Mouse (Mus musculus): ENCODE data around the gene U90926. TPM values are rescaled to one million over a fixed set of nuclear protein-coding genes. Genes with fewer than 3 reads are reported as not detected.
"Not testable (repeated sequence)": the region's sequence is repeated elsewhere in the genome, so short reads cannot be mapped to it uniquely, and the experiment has no call there.

Gene U90926
- polyA plus RNA-seq, 1 experiment from 2014 or later: not detected

- Histone ChIP-seq H3K4me2 (ENCODE audit: low read depth, low read length) (no peak overlapping the region), H3K4me3 (ENCODE audit: low read depth, low read length) (no peak overlapping the region), H3K36me3 (ENCODE audit: control insufficient read depth, insufficient read depth) (peaks cover 20% of the 10 kb centered on the region), H3K9me3 (replicated peaks; ENCODE audit: control insufficient read depth, low read length) (no peaks in the 10 kb centered on the region), H3K4me1 (ENCODE audit: control insufficient read depth, low read depth, low read length) (peaks cover 9% of the 10 kb centered on the region), H3K27me3 (ENCODE audit: control insufficient read depth, insufficient read depth, low read depth, low read length) (no peaks in the 10 kb centered on the region), H3K9ac (ENCODE audit: low read depth, low read length) (no peak overlapping the region), H3K27ac (ENCODE audit: low read length) (no peak overlapping the region)
- WGBS (ENCODE audit: insufficient replicate concordance): 30% methylated on average over 6 of the region's 6 CpGs
- ATAC-seq (ENCODE audit: low read depth): peak; percentile 70
Measured at GRCm38 (mm10) chr5:92204162-92205036, 10.8 kb downstream of the U90926 start.

GRCm38 (mm10) chr5:92198266-92198665, 16.9 kb downstream of the U90926 start:
- Histone ChIP-seq H3K9me3 (replicated peaks; ENCODE audit: control insufficient read depth, low read length) (no peaks in the 10 kb centered on the region), H3K36me3 (ENCODE audit: control insufficient read depth, insufficient read depth) (peaks cover 33% of the 10 kb centered on the region), H3K4me1 (ENCODE audit: control insufficient read depth, low read depth, low read length) (no peaks in the 10 kb centered on the region), H3K9ac (ENCODE audit: low read depth, low read length) (no peak overlapping the region), H3K27me3 (ENCODE audit: control insufficient read depth, insufficient read depth, low read depth, low read length) (no peaks in the 10 kb centered on the region), H3K4me3 (ENCODE audit: low read depth, low read length) (no peak overlapping the region), H3K27ac (ENCODE audit: low read length) (no peak overlapping the region), H3K4me2 (ENCODE audit: low read depth, low read length) (no peak overlapping the region)
- WGBS (ENCODE audit: insufficient replicate concordance): 77% methylated on average over 8 of the region's 8 CpGs
- no peak for ATAC-seq (ENCODE audit: low read depth)

- no peak overlapping the region for H3K4me3 ChIP-seq (ENCODE audit: low read depth, low read length)
- H3K9ac ChIP-seq (ENCODE audit: low read depth, low read length): no peak overlapping the region
- no peak overlapping the region for H3K27ac ChIP-seq (ENCODE audit: low read length)
- no peak overlapping the region for H3K4me2 ChIP-seq (ENCODE audit: low read depth, low read length)
- H3K4me1 ChIP-seq (ENCODE audit: control insufficient read depth, low read depth, low read length): no peaks in the 10 kb centered on the region
- WGBS (ENCODE audit: insufficient replicate concordance): 79% methylated on average over 15 of the region's 15 CpGs
- no peaks in the 10 kb centered on the region for H3K9me3 ChIP-seq (replicated peaks; ENCODE audit: control insufficient read depth, low read length)
- peaks cover 32% of the 10 kb centered on the region for H3K36me3 ChIP-seq (ENCODE audit: control insufficient read depth, insufficient read depth)
- no peak for ATAC-seq (ENCODE audit: low read depth)
- no peaks in the 10 kb centered on the region for H3K27me3 ChIP-seq (ENCODE audit: control insufficient read depth, insufficient read depth, low read depth, low read length)
Measured at GRCm38 (mm10) chr5:92196895-92197811, 18.1 kb downstream of the U90926 start.

GRCm38 (mm10) chr5:92195716-92196115, 19.5 kb downstream of the U90926 start:
- peaks cover 17% of the 10 kb centered on the region for H3K36me3 ChIP-seq (ENCODE audit: control insufficient read depth, insufficient read depth)
- H3K4me1 ChIP-seq (ENCODE audit: control insufficient read depth, low read depth, low read length); H3K9ac ChIP-seq (ENCODE audit: low read depth, low read length); H3K4me2 ChIP-seq (ENCODE audit: low read depth, low read length); ATAC-seq (ENCODE audit: low read depth); H3K27ac ChIP-seq (ENCODE audit: low read length); H3K27me3 ChIP-seq (ENCODE audit: control insufficient read depth, insufficient read depth, low read depth, low read length); H3K9me3 ChIP-seq (replicated peaks; ENCODE audit: control insufficient read depth, low read length); H3K4me3 ChIP-seq (ENCODE audit: low read depth, low read length): not testable (repeated sequence)
- WGBS (ENCODE audit: insufficient replicate concordance): 53% methylated on average over 2 of the region's 2 CpGs

- Histone ChIP-seq H3K9me3 (replicated peaks; ENCODE audit: control insufficient read depth, low read length) (no peaks in the 10 kb centered on the region), H3K4me3 (ENCODE audit: low read depth, low read length) (no peak overlapping the region), H3K27me3 (ENCODE audit: control insufficient read depth, insufficient read depth, low read depth, low read length) (no peaks in the 10 kb centered on the region), H3K36me3 (ENCODE audit: control insufficient read depth, insufficient read depth) (peaks cover 26% of the 10 kb centered on the region), H3K27ac (ENCODE audit: low read length) (no peak overlapping the region), H3K4me1 (ENCODE audit: control insufficient read depth, low read depth, low read length) (no peaks in the 10 kb centered on the region), H3K9ac (ENCODE audit: low read depth, low read length) (no peak overlapping the region), H3K4me2 (ENCODE audit: low read depth, low read length) (no peak overlapping the region)
- 87% methylated on average over 7 of the region's 7 CpGs for WGBS (ENCODE audit: insufficient replicate concordance)
- no peak for ATAC-seq (ENCODE audit: low read depth)
Measured at GRCm38 (mm10) chr5:92188881-92189483, 26.2 kb downstream of the U90926 start.

GRCm38 (mm10) chr5:92183071-92183830, 32.0 kb downstream of the U90926 start:
- H3K4me1 ChIP-seq (ENCODE audit: control insufficient read depth, low read depth, low read length): no peaks in the 10 kb centered on the region
- H3K9ac ChIP-seq (ENCODE audit: low read depth, low read length): no peak overlapping the region
- 67% methylated on average over 8 of the region's 8 CpGs for WGBS (ENCODE audit: insufficient replicate concordance)
- no peak overlapping the region for H3K27ac ChIP-seq (ENCODE audit: low read length)
- no peak overlapping the region for H3K4me2 ChIP-seq (ENCODE audit: low read depth, low read length)
- H3K27me3 ChIP-seq (ENCODE audit: control insufficient read depth, insufficient read depth, low read depth, low read length): no peaks in the 10 kb centered on the region
- peaks cover 8% of the 10 kb centered on the region for H3K36me3 ChIP-seq (ENCODE audit: control insufficient read depth, insufficient read depth)
- no peak for ATAC-seq (ENCODE audit: low read depth)
- H3K4me3 ChIP-seq (ENCODE audit: low read depth, low read length): no peak overlapping the region
- H3K9me3 ChIP-seq (replicated peaks; ENCODE audit: control insufficient read depth, low read length): no peaks in the 10 kb centered on the region

GRCm38 (mm10) chr5:92165976-92166375, 49.2 kb downstream of the U90926 start:
- 79% methylated on average over 6 of the region's 6 CpGs for WGBS (ENCODE audit: insufficient replicate concordance)
- Histone ChIP-seq H3K27me3 (ENCODE audit: control insufficient read depth, insufficient read depth, low read depth, low read length) (no peaks in the 10 kb centered on the region), H3K27ac (ENCODE audit: low read length) (no peak overlapping the region), H3K9ac (ENCODE audit: low read depth, low read length) (no peak overlapping the region), H3K4me1 (ENCODE audit: control insufficient read depth, low read depth, low read length) (no peaks in the 10 kb centered on the region), H3K9me3 (replicated peaks; ENCODE audit: control insufficient read depth, low read length) (no peaks in the 10 kb centered on the region), H3K4me2 (ENCODE audit: low read depth, low read length) (no peak overlapping the region), H3K4me3 (ENCODE audit: low read depth, low read length) (no peak overlapping the region), H3K36me3 (ENCODE audit: control insufficient read depth, insufficient read depth) (peaks cover 3% of the 10 kb centered on the region; the same call in 1 of the 2 replicates)
- ATAC-seq (ENCODE audit: low read depth): no peak

Measured in liver, embryonic 16.5 days (tissue).